Mouse (Mus musculus) kidney, adult 8-10 months (tissue): Measurements from ENCODE around the gene Cox17.

Source experiments
- DNase-seq, 2 experiments: peaks; one replicate each; pipeline ENCODE4 v3.0.0; 2022

The Cox17 gene

DNA sequence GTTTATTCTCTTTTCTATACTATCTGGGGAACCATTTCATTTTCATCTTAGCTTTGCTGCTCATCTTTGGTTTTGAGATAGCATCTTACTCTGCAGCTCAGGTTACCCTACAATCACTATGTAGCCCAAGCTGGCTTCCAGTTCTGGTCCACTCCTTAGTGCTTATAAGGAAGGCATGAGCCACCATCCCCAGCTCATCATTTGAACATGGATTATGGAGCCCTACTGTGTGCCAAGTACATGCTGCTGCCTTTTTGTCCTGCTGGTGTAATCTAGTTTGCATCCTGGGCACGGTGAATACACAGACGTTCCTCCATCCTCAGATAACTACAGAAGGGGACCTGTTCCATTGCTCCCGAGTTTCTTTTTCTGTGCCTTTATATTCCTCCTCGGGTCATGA, 26.1 kb downstream of the Cox17 start:
- DNase-seq, result no peak

- DNase-seq, result no peak
Observed at GRCm38 (mm10) chr16:38373439-38373838, 26.6 kb downstream of the Cox17 start.

DNA sequence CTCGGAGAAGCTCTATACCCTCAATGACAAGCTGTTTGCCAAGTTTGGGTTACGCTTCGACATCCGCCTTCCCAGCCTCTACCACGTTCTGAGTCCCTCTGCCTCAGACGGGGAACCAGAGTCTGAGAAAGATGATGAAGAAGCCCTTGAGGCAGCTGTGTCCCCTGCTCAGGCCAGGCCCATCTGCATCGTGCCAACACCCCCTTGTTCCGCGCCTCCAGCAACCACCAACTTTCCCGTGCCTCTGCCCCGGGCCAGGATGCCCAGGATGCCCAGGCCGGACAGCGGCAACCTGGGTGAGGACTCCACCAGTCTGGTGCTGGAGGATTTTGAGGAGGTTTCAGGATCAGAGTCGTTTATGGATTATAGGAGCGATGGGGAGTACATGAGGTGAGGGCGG, 27.1 kb downstream of the Cox17 start:
- DNase-seq, result no peak

- no peak for DNase-seq
Observed at GRCm38 (mm10) chr16:38374379-38375140, 27.8 kb downstream of the Cox17 start.

- DNase-seq, result no peak
Observed at GRCm38 (mm10) chr16:38375182-38375581, 28.4 kb downstream of the Cox17 start.

GRCm38 (mm10) chr16:38376163-38376840, 29.5 kb downstream of the Cox17 start:
- DNase-seq, result peak; percentile 23 to 33

DNA sequence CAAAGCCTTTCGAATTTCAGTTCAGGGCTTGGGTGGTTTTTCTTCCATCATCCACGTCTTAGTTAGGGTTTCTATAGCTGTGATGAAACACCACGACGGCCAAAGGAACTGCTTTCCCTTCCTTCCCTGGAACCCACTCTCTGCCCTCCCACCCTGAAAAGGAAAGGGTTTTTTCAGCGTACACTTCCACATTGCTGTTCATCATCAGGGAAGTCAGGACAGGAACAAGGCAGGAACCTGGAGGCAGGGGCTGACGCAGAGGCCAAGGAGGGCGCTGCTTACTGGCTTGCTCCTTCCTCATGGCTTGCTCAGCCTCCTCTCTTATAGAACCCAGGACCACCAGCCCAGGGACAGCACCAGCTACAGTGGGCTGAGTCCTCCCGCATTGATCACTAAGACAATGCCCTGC, 30.1 kb downstream of the Cox17 start:
- peak in 1 of 2 experiments; percentile 11 for DNase-seq

DNA sequence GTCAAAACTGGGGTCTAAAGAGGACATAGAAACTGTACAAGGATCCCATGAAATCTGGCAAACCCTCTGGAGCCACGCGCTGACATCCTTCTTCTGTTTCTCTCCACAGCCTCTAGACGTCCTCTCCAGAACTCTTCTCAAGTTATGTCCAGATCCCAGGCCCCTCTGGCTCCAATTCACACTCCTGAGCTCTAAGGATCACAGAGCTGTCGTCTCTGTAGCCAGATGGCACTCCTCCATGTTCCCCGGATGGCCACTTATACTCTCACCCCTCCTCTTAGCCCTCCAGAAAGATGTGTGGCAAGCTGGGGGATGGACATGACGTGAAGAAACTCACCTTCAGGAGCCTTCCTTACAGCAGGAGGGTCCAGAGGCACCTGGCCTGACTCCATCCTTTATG, 30.8 kb downstream of the Cox17 start:
- DNase-seq, result no peak

DNA sequence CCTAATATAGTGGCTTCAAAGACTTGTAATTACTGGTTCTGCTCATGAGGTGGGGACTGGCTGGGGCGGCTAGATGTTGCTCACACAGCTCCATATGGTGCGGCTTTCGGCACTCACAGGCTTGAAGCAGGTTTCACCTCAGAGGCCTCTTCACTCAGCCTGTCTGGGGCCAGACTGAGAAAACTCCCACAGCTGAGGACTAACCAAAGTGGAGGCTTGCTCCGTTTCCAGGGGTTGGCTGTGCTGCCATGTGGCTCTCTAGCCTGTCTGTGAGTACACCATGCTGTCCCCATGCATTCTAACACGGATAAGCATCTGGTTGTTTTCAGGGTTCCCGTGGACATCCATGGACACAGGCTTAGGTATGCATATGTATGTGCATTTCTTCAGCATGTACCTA, 31.8 kb downstream of the Cox17 start:
- DNase-seq, result no peak

GRCm38 (mm10) chr16:38379088-38379487, 32.3 kb downstream of the Cox17 start:
- DNase-seq, result no peak

DNA sequence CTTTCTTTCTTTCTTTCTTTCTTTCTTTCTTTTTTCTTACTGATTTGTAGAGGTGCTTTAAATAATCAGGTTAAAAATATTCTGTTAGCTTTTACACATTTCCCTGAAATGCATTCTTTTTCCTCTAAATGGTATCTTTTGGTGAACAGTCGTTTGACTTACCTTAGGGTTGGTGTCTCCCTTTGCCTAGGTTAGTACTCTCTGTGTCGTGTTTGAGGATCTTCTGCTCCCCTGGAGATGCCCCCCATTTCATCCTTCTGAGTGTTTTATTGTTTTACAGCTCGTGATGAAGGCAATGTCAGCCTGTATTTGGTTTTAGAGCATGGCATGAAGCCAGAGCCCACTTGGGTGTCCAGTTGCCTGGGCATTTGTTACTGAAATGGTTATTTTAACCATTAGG, 32.7 kb downstream of the Cox17 start:
- no peak for DNase-seq

GRCm38 (mm10) chr16:38379926-38380325, 33.1 kb downstream of the Cox17 start:
- DNase-seq, result no peak

DNA sequence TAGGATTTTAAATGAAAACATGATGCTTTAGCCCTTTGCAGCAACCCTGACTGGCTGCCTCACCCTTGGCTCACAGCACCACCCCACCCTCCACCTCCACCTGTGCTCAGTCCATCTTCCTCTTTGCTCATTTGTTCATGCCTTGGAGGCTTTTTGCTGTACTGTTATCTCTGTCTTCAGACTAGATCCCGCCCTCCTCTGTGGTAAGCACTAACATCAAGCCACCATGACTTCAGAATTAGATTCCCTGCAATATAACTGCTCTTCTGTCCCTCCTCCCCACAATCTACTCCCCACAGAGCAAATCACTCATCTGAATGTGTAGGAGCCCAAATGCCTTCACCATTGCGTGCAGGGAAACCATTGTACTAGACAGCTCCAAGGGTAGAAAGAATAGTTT, 36.9 kb downstream of the Cox17 start:
- no peak for DNase-seq

GRCm38 (mm10) chr16:38385184-38385634, 38.4 kb downstream of the Cox17 start:
- DNase-seq, result no peak

DNA sequence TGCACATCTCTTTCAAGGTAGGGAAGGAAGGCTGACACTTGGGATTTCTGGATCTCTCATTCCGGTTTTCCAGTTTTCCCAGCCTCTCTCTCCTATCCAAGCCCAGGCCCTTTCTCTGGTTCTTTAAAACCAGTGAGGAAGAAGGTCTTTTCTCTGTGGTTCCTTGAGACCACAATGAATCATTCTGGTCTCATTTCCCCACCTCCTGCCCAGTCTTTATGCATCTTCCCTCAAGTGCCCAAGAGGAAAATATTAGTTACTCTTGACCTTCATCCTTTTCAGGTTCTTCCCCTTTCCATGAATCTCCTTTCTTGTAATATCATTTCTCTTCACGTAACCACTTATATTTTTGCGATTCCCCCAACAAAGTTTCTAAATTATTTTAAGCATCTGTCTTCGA, 38.9 kb downstream of the Cox17 start:
- no peak for DNase-seq

DNA sequence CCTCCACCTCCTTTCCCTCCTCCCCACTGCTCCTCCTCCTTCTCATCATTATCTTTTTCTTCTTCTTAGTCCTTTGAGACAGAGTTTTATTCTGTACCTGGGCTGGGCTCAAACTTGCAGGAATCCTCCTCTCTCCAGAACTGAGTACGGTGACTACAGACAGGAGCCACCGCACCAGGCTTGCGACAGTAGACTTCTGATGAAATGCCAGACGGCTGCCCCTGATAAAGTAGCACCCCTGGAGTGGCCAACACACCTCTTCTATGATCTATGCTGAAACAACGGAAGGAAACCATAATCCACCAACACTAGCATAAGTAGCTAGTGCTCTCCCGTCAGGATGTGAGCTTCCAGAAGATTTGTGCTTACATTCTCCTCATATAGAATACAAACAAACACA, 40.6 kb downstream of the Cox17 start:
- DNase-seq, result no peak

DNA sequence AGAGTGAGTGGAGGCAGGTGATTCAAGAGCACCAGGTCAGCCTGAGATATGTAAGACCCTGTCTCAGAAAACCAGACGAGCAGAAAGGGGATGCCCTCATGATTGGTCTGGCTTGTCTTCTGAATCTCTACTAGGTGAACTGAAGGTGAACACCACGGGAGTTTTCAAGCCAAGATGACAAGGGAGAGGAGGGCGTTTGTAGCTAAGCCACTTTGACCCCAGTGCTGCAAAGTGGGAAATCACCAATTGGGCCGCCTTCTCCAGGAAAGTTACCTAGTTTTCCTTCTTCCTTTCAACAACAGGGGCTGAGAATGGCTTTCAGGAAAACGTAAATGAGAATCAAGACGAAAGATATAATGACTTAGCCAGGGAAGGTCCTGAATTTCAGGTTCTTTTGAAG, 42.0 kb downstream of the Cox17 start:
- DNase-seq, result no peak

DNA sequence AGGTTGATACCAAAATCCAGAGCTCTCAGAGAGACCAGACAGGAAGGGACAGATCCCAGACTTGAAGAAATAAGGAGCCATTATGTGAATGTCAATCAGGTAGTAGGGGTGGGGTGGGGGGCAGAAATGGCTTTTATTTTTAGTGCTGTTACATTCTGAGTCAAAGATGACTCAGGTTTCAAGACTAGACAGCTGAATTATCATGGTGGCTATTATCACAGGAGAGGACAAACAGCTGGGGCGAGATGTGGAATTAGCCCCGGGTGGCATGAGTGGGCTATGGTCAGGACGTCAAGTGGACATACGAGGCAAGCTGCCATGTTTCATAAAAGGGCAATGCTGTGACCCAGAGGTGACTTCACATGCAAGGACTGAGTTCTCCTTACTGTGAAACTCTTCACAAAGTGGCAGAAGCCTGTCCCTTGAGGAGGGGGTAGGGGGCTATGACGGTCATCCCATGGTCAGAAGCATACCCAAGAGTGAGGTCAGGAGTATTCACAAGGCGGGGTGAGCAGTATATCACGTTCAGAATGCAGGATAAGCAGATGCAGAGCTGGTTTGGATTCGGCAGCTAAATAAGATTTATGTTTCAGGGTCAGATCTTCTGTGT, 42.6 kb downstream of the Cox17 start:
- DNase-seq, result no peak

GRCm38 (mm10) chr16:38390322-38390721, 43.5 kb downstream of the Cox17 start:
- no peak for DNase-seq

- peak; percentile 30 to 33 for DNase-seq
Observed at GRCm38 (mm10) chr16:38392126-38392894, 45.5 kb downstream of the Cox17 start.

GRCm38 (mm10) chr16:38394191-38394618, 47.4 kb downstream of the Cox17 start:
- no peak for DNase-seq

- DNase-seq, result no peak
Observed at GRCm38 (mm10) chr16:38395060-38395730, 48.4 kb downstream of the Cox17 start.

- peak; percentile 25 to 56 for DNase-seq
Observed at GRCm38 (mm10) chr16:38396155-38396554, 49.4 kb downstream of the Cox17 start.
